Mouse (Mus musculus): ENCODE data around the gene Inpp4a. TPM values are rescaled to one million over a fixed set of nuclear protein-coding genes. Genes with fewer than 3 reads are reported as not detected.

The Inpp4a gene
- polyA plus RNA-seq, 1 experiment from 2014 or later, result 14.1 TPM

DNA sequence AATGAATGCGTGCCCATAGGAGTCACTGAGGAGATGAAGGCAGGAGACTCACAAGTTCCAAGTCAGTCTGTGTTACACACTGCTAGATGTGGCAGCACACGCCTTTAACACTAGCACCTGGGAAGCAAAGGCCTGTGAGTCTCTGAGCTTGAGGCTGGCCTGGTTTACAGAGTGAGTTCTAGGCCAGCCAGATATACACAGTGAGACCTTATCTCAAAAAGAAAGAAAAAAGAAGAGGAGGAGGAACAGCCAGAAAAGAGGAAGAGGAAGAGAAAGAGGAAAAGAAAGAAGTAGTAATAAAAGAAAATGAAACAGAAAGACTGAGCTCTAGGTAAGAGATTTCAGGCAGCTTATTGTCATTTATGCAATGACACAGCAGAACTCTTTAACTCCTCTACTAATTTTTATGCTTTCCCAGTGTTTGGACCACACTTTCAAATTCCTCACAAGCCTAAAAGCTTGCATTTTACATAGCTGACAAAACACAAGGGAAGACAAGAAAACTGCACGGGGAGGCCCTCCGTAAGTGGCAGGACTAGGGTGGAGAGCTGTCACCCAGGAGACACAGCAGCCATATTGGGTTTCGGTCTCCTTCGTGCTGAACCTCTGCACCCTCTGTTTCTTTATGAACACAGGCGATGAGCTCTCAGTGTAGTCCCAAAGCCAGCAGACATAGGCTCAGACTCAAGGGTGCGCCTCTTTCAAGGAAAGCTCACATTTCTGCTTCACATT, 127.6 kb downstream of the Inpp4a start:
- DNase-seq (ENCODE audit: low spot score) (no peak), ATAC-seq (replicated peaks; ENCODE audit: low FRiP score, low TSS enrichment, low read depth) (no peak)
- Histone ChIP-seq H3K9ac (ENCODE audit: low read length) (no peak overlapping the region), H3K36me3 (ENCODE audit: control insufficient read depth, insufficient read depth, low read length) (peaks cover 30% of the 10 kb centered on the region), H3K4me1 (replicated peaks; ENCODE audit: control insufficient read depth, insufficient read depth, low read length) (peaks cover 19% of the 10 kb centered on the region), H3K27ac (ENCODE audit: low read depth) (no peak overlapping the region), H3K4me2 (ENCODE audit: low read length) (no peak overlapping the region), H3K4me3 (ENCODE audit: low read depth, low read length) (no peak overlapping the region), H3K9me3 (ENCODE audit: control insufficient read depth, low read length) (peaks cover 9% of the 10 kb centered on the region; the same call in 1 of the 2 replicates), H3K27me3 (replicated peaks; ENCODE audit: control insufficient read depth, insufficient read depth, low read length) (no peaks in the 10 kb centered on the region)
- WGBS, result 93% methylated on average over 8 of the region's 8 CpGs

DNA sequence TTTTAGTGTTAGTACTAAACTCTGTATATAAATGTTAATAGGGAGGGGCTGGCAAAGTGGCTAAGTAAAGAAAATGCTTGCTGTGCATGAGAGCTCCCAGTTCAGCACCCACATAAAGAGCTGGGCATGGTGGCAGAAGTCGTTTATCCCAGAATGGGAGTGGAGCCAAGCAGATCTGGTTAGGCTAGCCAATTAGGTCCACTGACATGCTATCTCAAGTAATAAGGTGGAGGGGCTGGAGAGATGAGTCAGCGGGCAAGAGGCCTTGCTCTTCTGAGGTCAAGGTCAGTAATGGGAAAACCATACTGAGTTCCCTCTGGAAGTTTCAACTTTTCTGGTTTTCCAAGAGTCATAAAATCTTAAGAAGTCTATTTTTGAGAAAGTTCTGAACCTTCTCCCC, 129.2 kb downstream of the Inpp4a start:
- no peaks in the 10 kb centered on the region for H3K27me3 ChIP-seq (replicated peaks; ENCODE audit: control insufficient read depth, insufficient read depth, low read length)
- H3K4me2 ChIP-seq (ENCODE audit: low read length), result peak overlapping the region; percentile 96
- H3K27ac ChIP-seq (ENCODE audit: low read depth), result no peak overlapping the region
- 68% methylated on average over 2 of the region's 2 CpGs for WGBS
- peaks cover 19% of the 10 kb centered on the region for H3K4me1 ChIP-seq (replicated peaks; ENCODE audit: control insufficient read depth, insufficient read depth, low read length)
- ATAC-seq (replicated peaks; ENCODE audit: low FRiP score, low TSS enrichment, low read depth) (no peak), DNase-seq (ENCODE audit: low spot score) (no peak)
- H3K4me3 ChIP-seq (ENCODE audit: low read depth, low read length), result peak overlapping the region; percentile 87
- peaks cover 5% of the 10 kb centered on the region; the same call in 1 of the 2 replicates for H3K9me3 ChIP-seq (ENCODE audit: control insufficient read depth, low read length)
- H3K9ac ChIP-seq (ENCODE audit: low read length), result peak overlapping the region; percentile 88
- H3K36me3 ChIP-seq (ENCODE audit: control insufficient read depth, insufficient read depth, low read length), result peaks cover 43% of the 10 kb centered on the region

DNA sequence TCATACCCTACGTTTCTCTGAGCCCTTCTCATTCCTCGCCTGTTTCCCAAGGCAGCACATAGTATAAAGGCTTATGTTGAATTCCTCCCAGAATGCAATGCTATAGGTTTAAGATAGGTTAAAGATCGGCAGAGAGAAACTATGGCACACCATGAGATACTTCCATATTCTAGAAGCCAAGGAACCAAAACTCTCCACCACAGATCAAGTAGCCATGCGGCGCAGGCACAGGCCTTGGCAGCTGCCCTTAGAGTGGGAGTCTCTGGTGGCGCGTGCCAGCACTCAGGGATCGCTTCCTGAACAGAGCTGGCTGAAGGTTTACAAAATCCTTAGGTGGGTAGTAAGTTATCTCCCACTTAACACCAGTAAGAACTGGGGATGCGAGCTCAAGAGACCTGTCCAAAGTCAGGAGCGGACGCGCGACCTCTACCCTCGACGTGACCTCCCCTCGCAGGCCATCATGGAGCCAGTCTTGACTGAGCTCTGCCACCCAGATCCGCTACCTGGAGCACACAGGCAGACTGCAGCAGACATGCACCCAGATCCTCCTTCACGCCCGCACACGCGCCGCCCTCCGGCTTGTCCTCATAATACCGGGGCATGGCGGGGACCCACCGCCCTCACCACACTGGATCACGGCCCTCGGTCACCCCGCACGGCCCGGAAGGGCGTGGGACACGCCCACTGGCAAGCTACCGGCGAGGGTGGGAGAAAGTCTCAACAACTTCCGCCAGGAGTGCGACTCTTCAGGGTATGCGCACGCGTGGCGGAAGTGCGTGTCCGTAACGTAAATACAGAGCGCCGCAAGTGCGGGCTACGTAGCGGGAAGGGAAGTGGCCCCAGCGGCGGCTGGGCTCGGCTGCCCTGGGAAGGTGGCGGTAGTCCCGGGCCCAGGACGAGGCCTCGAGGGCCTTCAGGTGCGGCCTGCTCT, 130.0 kb downstream of the Inpp4a start, which contains the start of the genes Coa5 and Unc50:
Coa5 (minus strand) TSS at position 738 of the 931 bp plus-strand sequence.
Unc50 (plus strand) TSS at position 774 of the 931 bp plus-strand sequence.
- H3K4me2 ChIP-seq (ENCODE audit: low read length), result peak within 1 kb of the TSS; percentile 96
- peaks cover 40% of the 10 kb centered on the region for H3K36me3 ChIP-seq (ENCODE audit: control insufficient read depth, insufficient read depth, low read length)
- H3K9ac ChIP-seq (ENCODE audit: low read length), result peak within 1 kb of the TSS; percentile 88
- WGBS, result 2% methylated on average over 54 of the region's 57 CpGs
- H3K27me3 ChIP-seq (replicated peaks; ENCODE audit: control insufficient read depth, insufficient read depth, low read length), result no peaks in the 10 kb centered on the region
- H3K4me1 ChIP-seq (replicated peaks; ENCODE audit: control insufficient read depth, insufficient read depth, low read length), result peaks cover 19% of the 10 kb centered on the region
- ATAC-seq (replicated peaks; ENCODE audit: low FRiP score, low TSS enrichment, low read depth) (peak; percentile 98), DNase-seq (ENCODE audit: low spot score) (peak; percentile 90)
- peak within 1 kb of the TSS; percentile 65 for H3K27ac ChIP-seq (ENCODE audit: low read depth)
- peak within 1 kb of the TSS; percentile 87 for H3K4me3 ChIP-seq (ENCODE audit: low read depth, low read length)
- H3K9me3 ChIP-seq (ENCODE audit: control insufficient read depth, low read length), result no peaks in the 10 kb centered on the region

DNA sequence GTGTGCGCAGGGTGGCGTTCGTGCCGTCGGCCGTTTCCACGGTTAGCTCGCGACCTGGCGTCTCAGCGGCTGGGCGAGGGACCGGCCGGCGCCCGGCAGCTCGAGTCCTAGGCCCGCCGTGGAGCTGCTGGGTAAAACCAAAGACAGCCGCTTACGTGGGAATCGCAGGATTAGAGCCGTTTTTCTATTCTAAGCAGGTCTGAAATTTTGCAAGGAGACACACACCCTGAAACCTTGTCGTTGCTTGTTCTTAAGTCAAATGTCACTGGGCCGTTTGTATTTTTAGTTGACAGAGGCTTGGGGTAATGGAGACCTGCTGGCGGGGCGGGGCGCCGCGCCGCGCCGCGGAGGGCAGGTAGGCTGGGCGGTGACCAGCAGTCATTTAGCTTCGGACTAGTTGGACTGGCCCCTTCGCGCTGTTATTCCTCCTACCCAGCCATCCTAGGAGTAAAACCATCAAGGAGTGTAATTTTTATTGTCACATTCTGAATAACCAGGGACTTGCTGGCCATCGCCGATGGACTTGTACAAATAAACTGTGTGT, 130.7 kb downstream of the Inpp4a start:
- DNase-seq (ENCODE audit: low spot score) (peak; percentile 87), ATAC-seq (replicated peaks; ENCODE audit: low FRiP score, low TSS enrichment, low read depth) (peak; percentile 60)
- peak overlapping the region; percentile 88 for H3K9ac ChIP-seq (ENCODE audit: low read length)
- peak overlapping the region; percentile 65 for H3K27ac ChIP-seq (ENCODE audit: low read depth)
- peak overlapping the region; percentile 96 for H3K4me2 ChIP-seq (ENCODE audit: low read length)
- peaks cover 19% of the 10 kb centered on the region for H3K4me1 ChIP-seq (replicated peaks; ENCODE audit: control insufficient read depth, insufficient read depth, low read length)
- H3K27me3 ChIP-seq (replicated peaks; ENCODE audit: control insufficient read depth, insufficient read depth, low read length), result no peaks in the 10 kb centered on the region
- peaks cover 37% of the 10 kb centered on the region for H3K36me3 ChIP-seq (ENCODE audit: control insufficient read depth, insufficient read depth, low read length)
- 1% methylated on average over 40 of the region's 40 CpGs for WGBS
- H3K9me3 ChIP-seq (ENCODE audit: control insufficient read depth, low read length), result no peaks in the 10 kb centered on the region
- peak overlapping the region; percentile 87 for H3K4me3 ChIP-seq (ENCODE audit: low read depth, low read length)

DNA sequence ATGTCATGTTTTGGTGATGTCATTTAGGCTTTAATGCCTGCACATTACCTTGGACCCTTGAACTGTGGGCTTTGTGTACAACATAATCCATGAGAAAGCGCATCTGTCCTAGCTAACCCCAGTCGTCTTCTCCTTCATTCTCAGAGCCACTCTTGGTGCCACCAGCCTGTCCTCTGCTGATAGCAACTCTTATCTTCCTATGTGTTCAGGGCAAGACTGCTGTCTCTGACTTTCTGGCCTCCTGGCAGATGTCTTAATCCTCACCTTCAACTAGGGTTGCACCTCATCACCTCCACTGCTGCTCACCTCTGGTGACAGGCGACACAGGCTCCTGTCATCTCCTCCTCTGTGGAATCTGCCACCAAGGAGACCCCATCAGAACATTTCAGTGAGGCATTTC, 136.8 kb downstream of the Inpp4a start:
- no peak overlapping the region for H3K27ac ChIP-seq (ENCODE audit: low read depth)
- no peak for DNase-seq (ENCODE audit: low spot score)
- H3K4me3 ChIP-seq (ENCODE audit: low read depth, low read length), result no peak overlapping the region
- H3K27me3 ChIP-seq (replicated peaks; ENCODE audit: control insufficient read depth, insufficient read depth, low read length), result no peaks in the 10 kb centered on the region
- H3K4me1 ChIP-seq (replicated peaks; ENCODE audit: control insufficient read depth, insufficient read depth, low read length), result peaks cover 4% of the 10 kb centered on the region; the same call in 1 of the 2 replicates
- 92% methylated on average over 3 of the region's 3 CpGs for WGBS
- peaks cover 85% of the 10 kb centered on the region for H3K36me3 ChIP-seq (ENCODE audit: control insufficient read depth, insufficient read depth, low read length)
- H3K9me3 ChIP-seq (ENCODE audit: control insufficient read depth, low read length), result no peaks in the 10 kb centered on the region
- no peak overlapping the region for H3K9ac ChIP-seq (ENCODE audit: low read length)
- no peak for ATAC-seq (replicated peaks; ENCODE audit: low FRiP score, low TSS enrichment, low read depth)
- H3K4me2 ChIP-seq (ENCODE audit: low read length), result no peak overlapping the region

DNA sequence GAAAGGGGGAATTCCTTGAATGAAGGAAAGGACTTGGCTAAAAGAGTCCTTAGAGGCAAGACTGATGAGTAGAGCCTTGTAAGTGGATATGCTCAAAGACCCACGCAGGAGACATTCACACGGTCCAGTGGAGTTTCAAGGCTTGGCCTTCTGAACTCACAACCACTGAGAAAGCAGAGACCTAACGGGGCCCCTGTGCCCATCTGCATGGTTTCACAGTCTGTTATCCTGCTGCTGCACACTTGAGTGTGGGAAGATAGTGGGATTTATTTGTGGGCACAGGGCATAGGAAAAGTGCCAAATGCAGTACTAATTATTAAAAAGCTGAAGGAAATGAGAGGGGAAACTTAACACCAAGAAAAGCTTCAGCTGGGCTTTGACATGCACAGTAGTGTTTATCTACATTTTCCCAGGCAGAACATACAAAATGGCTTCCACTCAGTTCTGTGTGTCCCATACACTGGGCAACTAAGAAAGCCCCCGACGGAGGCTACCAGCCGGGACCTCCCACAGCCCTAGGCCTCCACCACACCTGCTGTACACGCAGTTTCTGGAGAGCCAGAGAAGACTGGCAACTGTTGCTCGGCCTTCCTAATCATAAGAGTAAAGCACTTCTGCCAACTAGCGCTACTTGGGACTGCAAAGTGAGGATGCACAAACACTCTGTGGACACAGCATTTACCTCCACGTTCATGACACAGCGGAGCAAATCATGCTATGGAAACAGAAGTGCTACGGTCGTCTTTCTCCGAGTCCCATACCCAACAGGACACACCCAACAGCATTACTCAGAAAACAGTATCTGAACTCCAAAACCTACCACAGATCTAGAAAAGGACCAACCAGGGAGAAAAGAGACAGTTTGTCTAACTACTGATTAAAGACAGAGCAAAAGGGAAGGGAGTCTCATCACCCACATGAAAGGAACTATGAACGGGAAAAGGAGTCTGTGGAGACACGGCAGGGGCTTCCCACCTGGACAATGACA, 143.5 kb downstream of the Inpp4a start:
- WGBS, result 92% methylated on average over 16 of the region's 16 CpGs
- Histone ChIP-seq H3K4me3 (ENCODE audit: low read depth, low read length) (no peak overlapping the region), H3K4me2 (ENCODE audit: low read length) (no peak overlapping the region), H3K27me3 (replicated peaks; ENCODE audit: control insufficient read depth, insufficient read depth, low read length) (no peaks in the 10 kb centered on the region), H3K4me1 (replicated peaks; ENCODE audit: control insufficient read depth, insufficient read depth, low read length) (no peaks in the 10 kb centered on the region), H3K27ac (ENCODE audit: low read depth) (no peak overlapping the region), H3K36me3 (ENCODE audit: control insufficient read depth, insufficient read depth, low read length) (peaks cover 55% of the 10 kb centered on the region), H3K9me3 (ENCODE audit: control insufficient read depth, low read length) (no peaks in the 10 kb centered on the region), H3K9ac (ENCODE audit: low read length) (no peak overlapping the region)
- DNase-seq (ENCODE audit: low spot score) (no peak), ATAC-seq (replicated peaks; ENCODE audit: low FRiP score, low TSS enrichment, low read depth) (no peak)

DNA sequence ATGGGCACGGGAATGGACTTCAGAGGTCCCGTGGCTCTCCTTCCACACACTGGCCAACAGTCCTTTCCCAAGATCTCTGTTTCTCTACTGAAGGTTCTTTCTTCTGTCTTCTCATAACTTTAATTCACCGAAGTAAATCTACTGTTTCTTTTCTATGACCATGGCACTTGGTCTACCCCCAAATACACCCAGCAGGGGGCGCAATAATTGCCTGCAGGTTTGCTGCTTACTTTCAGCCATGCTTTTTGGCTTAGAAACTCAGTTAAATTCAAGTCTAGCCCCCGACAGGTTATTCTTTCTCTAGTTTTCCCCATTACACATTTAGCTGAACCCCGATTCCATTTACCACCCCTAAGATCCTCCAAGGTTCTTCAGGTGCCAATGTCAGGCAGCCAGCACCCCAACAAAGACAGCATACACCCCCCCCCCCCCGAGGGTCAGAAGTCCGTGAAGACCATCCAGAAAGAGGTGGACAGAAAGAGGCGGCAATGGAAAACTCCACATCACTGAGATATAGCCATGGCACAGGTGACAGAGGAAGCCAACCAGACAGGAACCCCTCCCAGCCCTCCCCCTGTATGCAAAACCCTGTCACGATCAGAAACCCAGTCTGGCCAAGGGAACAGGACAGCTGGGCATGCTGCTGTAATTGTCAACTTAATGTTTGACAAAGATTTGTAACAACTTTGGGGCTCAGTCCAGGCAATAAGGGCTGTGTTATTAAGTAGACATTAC, 148.9 kb downstream of the Inpp4a start:
- Histone ChIP-seq H3K9ac (ENCODE audit: low read length) (no peak overlapping the region), H3K4me1 (replicated peaks; ENCODE audit: control insufficient read depth, insufficient read depth, low read length) (no peaks in the 10 kb centered on the region), H3K27ac (ENCODE audit: low read depth) (no peak overlapping the region), H3K36me3 (ENCODE audit: control insufficient read depth, insufficient read depth, low read length) (peaks cover 28% of the 10 kb centered on the region), H3K4me2 (ENCODE audit: low read length) (no peak overlapping the region), H3K4me3 (ENCODE audit: low read depth, low read length) (no peak overlapping the region), H3K9me3 (ENCODE audit: control insufficient read depth, low read length) (no peaks in the 10 kb centered on the region), H3K27me3 (replicated peaks; ENCODE audit: control insufficient read depth, insufficient read depth, low read length) (no peaks in the 10 kb centered on the region)
- 76% methylated on average over 10 of the region's 10 CpGs for WGBS
- ATAC-seq (replicated peaks; ENCODE audit: low FRiP score, low TSS enrichment, low read depth), result no peak
- peak; percentile 73 for DNase-seq (ENCODE audit: low spot score)
